Mouse (Mus musculus): ENCODE results near the gene Anxa11. TPM values are rescaled to one million over a fixed set of nuclear protein-coding genes. Genes with fewer than 3 reads are reported as not detected.
"Not testable (repeated sequence)": the region's sequence is repeated elsewhere in the genome, so short reads cannot be mapped to it uniquely, and the experiment has no call there.

Anxa11 gene
- polyA plus RNA-seq, 1 experiment from 2014 or later, result 3.5 TPM

DNA sequence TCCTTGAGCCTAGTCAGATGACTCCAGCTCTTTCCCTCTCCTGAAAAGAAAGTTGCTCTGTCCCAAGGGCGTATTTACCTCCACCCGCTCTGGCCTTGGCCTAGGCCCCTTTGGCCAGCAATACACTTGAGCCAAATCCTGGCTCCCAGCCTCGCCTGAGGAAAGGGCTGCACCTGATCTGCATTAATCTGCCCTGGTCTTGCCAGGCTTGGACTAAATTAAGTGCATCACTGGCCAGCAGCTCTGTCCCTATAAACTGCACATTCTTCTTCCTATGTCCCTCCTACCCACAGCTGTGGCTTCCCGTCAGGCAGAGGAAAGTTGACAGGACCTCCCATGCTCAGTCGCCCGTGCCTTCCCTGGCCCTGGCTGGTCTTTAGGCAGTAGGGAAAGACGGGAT lies 36.1 kb upstream of the Anxa11 start:
- DNase-seq (ENCODE audit: low spot score), result no peak
- WGBS, result 68% methylated on average over 7 of the region's 7 CpGs
- Histone ChIP-seq H3K27ac (ENCODE audit: low read depth, low read length) (no peak overlapping the region), H3K4me3 (ENCODE audit: low read depth, low read length) (no peak overlapping the region), H3K9me3 (ENCODE audit: control insufficient read depth, low read length) (no peaks in the 10 kb centered on the region), H3K27me3 (ENCODE audit: control insufficient read depth, insufficient read depth, low read length) (no peaks in the 10 kb centered on the region), H3K4me1 (ENCODE audit: control insufficient read depth, insufficient read depth, low read length) (no peaks in the 10 kb centered on the region), H3K4me2 (ENCODE audit: low read depth) (no peak overlapping the region), H3K9ac (ENCODE audit: low read length) (no peak overlapping the region), H3K36me3 (ENCODE audit: control insufficient read depth, insufficient read depth, low read length) (no peaks in the 10 kb centered on the region)
- ATAC-seq (ENCODE audit: insufficient read depth, low FRiP score, low TSS enrichment), result no peak

GRCm38 (mm10) chr14:25806561-25806960 lies 35.4 kb upstream of the Anxa11 start:
- 93% methylated on average over 7 of the region's 7 CpGs for WGBS

GRCm38 (mm10) chr14:25811026-25811425 lies 30.9 kb upstream of the Anxa11 start:
- not testable (repeated sequence) for H3K36me3 ChIP-seq (ENCODE audit: control insufficient read depth, insufficient read depth, low read length); H3K4me3 ChIP-seq (ENCODE audit: low read depth, low read length); H3K4me1 ChIP-seq (ENCODE audit: control insufficient read depth, insufficient read depth, low read length); H3K27me3 ChIP-seq (ENCODE audit: control insufficient read depth, insufficient read depth, low read length); H3K4me2 ChIP-seq (ENCODE audit: low read depth); ATAC-seq (ENCODE audit: insufficient read depth, low FRiP score, low TSS enrichment); DNase-seq (ENCODE audit: low spot score); H3K9ac ChIP-seq (ENCODE audit: low read length); H3K9me3 ChIP-seq (ENCODE audit: control insufficient read depth, low read length); H3K27ac ChIP-seq (ENCODE audit: low read depth, low read length)
- 70% methylated on average over 1 of the region's 1 CpGs for WGBS

More at GRCm38 (mm10) chr14:25806561-25806960, 35.4 kb upstream of the Anxa11 start:
- no peak for ATAC-seq (ENCODE audit: insufficient read depth, low FRiP score, low TSS enrichment)
- Histone ChIP-seq H3K9ac (ENCODE audit: low read length) (no peak overlapping the region), H3K9me3 (ENCODE audit: control insufficient read depth, low read length) (no peaks in the 10 kb centered on the region), H3K4me1 (ENCODE audit: control insufficient read depth, insufficient read depth, low read length) (no peaks in the 10 kb centered on the region), H3K27me3 (ENCODE audit: control insufficient read depth, insufficient read depth, low read length) (no peaks in the 10 kb centered on the region), H3K36me3 (ENCODE audit: control insufficient read depth, insufficient read depth, low read length) (no peaks in the 10 kb centered on the region), H3K4me3 (ENCODE audit: low read depth, low read length) (no peak overlapping the region), H3K4me2 (ENCODE audit: low read depth) (no peak overlapping the region), H3K27ac (ENCODE audit: low read depth, low read length) (no peak overlapping the region)
- no peak for DNase-seq (ENCODE audit: low spot score)

- H3K4me2 ChIP-seq (ENCODE audit: low read depth), result no peak overlapping the region
- ATAC-seq (ENCODE audit: insufficient read depth, low FRiP score, low TSS enrichment) (no peak), DNase-seq (ENCODE audit: low spot score) (no peak)
- H3K36me3 ChIP-seq (ENCODE audit: control insufficient read depth, insufficient read depth, low read length), result no peaks in the 10 kb centered on the region
- no peak overlapping the region for H3K27ac ChIP-seq (ENCODE audit: low read depth, low read length)
- no peak overlapping the region for H3K9ac ChIP-seq (ENCODE audit: low read length)
- no peak overlapping the region for H3K4me3 ChIP-seq (ENCODE audit: low read depth, low read length)
- no peaks in the 10 kb centered on the region for H3K9me3 ChIP-seq (ENCODE audit: control insufficient read depth, low read length)
- H3K27me3 ChIP-seq (ENCODE audit: control insufficient read depth, insufficient read depth, low read length), result no peaks in the 10 kb centered on the region
- no peaks in the 10 kb centered on the region for H3K4me1 ChIP-seq (ENCODE audit: control insufficient read depth, insufficient read depth, low read length)
Measured at GRCm38 (mm10) chr14:25814140-25814539, 27.8 kb upstream of the Anxa11 start.

DNA sequence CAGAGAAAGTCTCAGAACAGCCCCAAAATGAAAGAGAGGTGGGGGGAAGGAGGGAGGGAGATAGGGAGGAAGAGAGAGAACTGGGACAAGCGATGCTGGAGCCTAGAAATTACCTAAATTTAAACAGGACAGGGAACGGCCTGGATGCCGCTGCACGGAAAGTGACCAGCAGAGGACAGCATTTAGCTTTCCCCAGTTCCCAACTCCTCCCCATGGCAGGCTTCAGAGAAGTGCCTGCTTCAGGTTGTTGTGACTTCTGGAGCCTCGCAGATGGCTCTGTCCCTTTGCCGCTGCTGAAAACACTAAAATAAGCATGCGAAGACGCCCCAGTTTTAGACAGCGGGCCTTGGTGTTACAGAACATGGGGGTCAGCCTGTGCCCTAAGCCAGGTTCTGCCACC lies 25.5 kb upstream of the Anxa11 start:
- no peak overlapping the region for H3K4me3 ChIP-seq (ENCODE audit: low read depth, low read length)
- no peaks in the 10 kb centered on the region for H3K27me3 ChIP-seq (ENCODE audit: control insufficient read depth, insufficient read depth, low read length)
- no peaks in the 10 kb centered on the region for H3K9me3 ChIP-seq (ENCODE audit: control insufficient read depth, low read length)
- H3K36me3 ChIP-seq (ENCODE audit: control insufficient read depth, insufficient read depth, low read length), result no peaks in the 10 kb centered on the region
- H3K4me2 ChIP-seq (ENCODE audit: low read depth), result no peak overlapping the region
- DNase-seq (ENCODE audit: low spot score) (peak; percentile 77), ATAC-seq (ENCODE audit: insufficient read depth, low FRiP score, low TSS enrichment) (no peak)
- no peaks in the 10 kb centered on the region for H3K4me1 ChIP-seq (ENCODE audit: control insufficient read depth, insufficient read depth, low read length)
- H3K27ac ChIP-seq (ENCODE audit: low read depth, low read length), result no peak overlapping the region
- 10% methylated on average over 9 of the region's 9 CpGs for WGBS
- no peak overlapping the region for H3K9ac ChIP-seq (ENCODE audit: low read length)

- 89% methylated on average over 1 of the region's 1 CpGs for WGBS
- ATAC-seq (ENCODE audit: insufficient read depth, low FRiP score, low TSS enrichment) (no peak), DNase-seq (ENCODE audit: low spot score) (no peak)
- no peaks in the 10 kb centered on the region for H3K9me3 ChIP-seq (ENCODE audit: control insufficient read depth, low read length)
- no peaks in the 10 kb centered on the region for H3K27me3 ChIP-seq (ENCODE audit: control insufficient read depth, insufficient read depth, low read length)
- no peak overlapping the region for H3K9ac ChIP-seq (ENCODE audit: low read length)
- no peak overlapping the region for H3K4me3 ChIP-seq (ENCODE audit: low read depth, low read length)
- H3K4me2 ChIP-seq (ENCODE audit: low read depth), result no peak overlapping the region
- H3K36me3 ChIP-seq (ENCODE audit: control insufficient read depth, insufficient read depth, low read length), result no peaks in the 10 kb centered on the region
- no peak overlapping the region for H3K27ac ChIP-seq (ENCODE audit: low read depth, low read length)
- H3K4me1 ChIP-seq (ENCODE audit: control insufficient read depth, insufficient read depth, low read length), result no peaks in the 10 kb centered on the region
Measured at GRCm38 (mm10) chr14:25822584-25822983, 19.4 kb upstream of the Anxa11 start.

DNA sequence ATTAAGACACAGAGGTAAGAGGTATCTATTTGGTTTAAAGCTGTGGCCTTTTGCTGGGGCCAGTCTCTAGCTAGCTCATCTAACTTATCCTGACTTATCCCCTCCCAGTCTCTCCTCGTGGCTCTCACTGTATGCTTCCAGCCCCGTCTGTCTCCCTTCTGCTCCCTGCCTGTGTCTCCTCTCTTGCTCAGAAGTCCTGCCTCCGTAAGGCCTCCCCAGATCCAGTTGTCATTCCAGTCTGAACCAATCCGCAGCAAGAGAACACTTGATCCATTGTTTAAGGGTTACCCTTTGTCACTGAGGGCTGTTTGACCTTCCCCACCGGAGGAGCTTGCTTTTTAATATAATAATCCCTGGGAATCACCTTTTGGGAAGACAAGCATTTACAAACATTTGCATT lies 17.0 kb upstream of the Anxa11 start:
- DNase-seq (ENCODE audit: low spot score), result no peak

GRCm38 (mm10) chr14:25825880-25826626 lies 15.9 kb upstream of the Anxa11 start:
- Histone ChIP-seq H3K9me3 (ENCODE audit: control insufficient read depth, low read length) (no peaks in the 10 kb centered on the region), H3K4me2 (ENCODE audit: low read depth) (no peak overlapping the region), H3K9ac (ENCODE audit: low read length) (no peak overlapping the region), H3K4me3 (ENCODE audit: low read depth, low read length) (no peak overlapping the region), H3K4me1 (ENCODE audit: control insufficient read depth, insufficient read depth, low read length) (no peaks in the 10 kb centered on the region), H3K27ac (ENCODE audit: low read depth, low read length) (no peak overlapping the region), H3K36me3 (ENCODE audit: control insufficient read depth, insufficient read depth, low read length) (no peaks in the 10 kb centered on the region), H3K27me3 (ENCODE audit: control insufficient read depth, insufficient read depth, low read length) (no peaks in the 10 kb centered on the region)
- 91% methylated on average over 11 of the region's 11 CpGs for WGBS
- DNase-seq (ENCODE audit: low spot score), result no peak
- ATAC-seq (ENCODE audit: insufficient read depth, low FRiP score, low TSS enrichment), result no peak

More for the DNA sequence above, 17.0 kb upstream of the Anxa11 start:
- 46% methylated on average over 5 of the region's 5 CpGs for WGBS
- H3K36me3 ChIP-seq (ENCODE audit: control insufficient read depth, insufficient read depth, low read length), result no peaks in the 10 kb centered on the region
- no peaks in the 10 kb centered on the region for H3K9me3 ChIP-seq (ENCODE audit: control insufficient read depth, low read length)
- H3K4me3 ChIP-seq (ENCODE audit: low read depth, low read length), result no peak overlapping the region
- no peak overlapping the region for H3K4me2 ChIP-seq (ENCODE audit: low read depth)
- H3K9ac ChIP-seq (ENCODE audit: low read length), result no peak overlapping the region
- no peaks in the 10 kb centered on the region for H3K27me3 ChIP-seq (ENCODE audit: control insufficient read depth, insufficient read depth, low read length)
- H3K4me1 ChIP-seq (ENCODE audit: control insufficient read depth, insufficient read depth, low read length), result no peaks in the 10 kb centered on the region
- H3K27ac ChIP-seq (ENCODE audit: low read depth, low read length), result no peak overlapping the region
- ATAC-seq (ENCODE audit: insufficient read depth, low FRiP score, low TSS enrichment), result no peak

DNA sequence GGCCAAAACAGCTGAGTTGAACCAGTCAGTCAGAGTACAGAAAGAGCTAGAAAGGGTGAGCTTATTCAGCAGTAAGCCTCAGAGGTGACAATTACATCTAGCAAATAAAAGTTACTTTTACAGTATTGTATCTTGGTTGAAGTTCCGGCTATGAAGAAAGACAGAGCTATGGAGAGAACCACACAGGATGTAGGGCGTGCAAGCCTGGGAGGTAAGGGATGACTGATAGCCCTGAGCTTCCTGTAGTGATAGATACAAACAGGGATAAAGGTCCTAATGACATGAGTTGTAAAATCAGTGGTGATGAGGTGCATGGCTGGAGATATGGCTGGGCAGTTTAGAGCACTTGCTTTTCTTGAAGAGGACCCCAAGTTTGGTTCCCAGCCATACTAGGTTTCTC lies 15.1 kb upstream of the Anxa11 start:
- no peaks in the 10 kb centered on the region for H3K27me3 ChIP-seq (ENCODE audit: control insufficient read depth, insufficient read depth, low read length)
- WGBS, result 92% methylated on average over 2 of the region's 2 CpGs
- no peaks in the 10 kb centered on the region for H3K4me1 ChIP-seq (ENCODE audit: control insufficient read depth, insufficient read depth, low read length)
- H3K4me2 ChIP-seq (ENCODE audit: low read depth), result no peak overlapping the region
- ATAC-seq (ENCODE audit: insufficient read depth, low FRiP score, low TSS enrichment), result no peak
- H3K9me3 ChIP-seq (ENCODE audit: control insufficient read depth, low read length), result no peaks in the 10 kb centered on the region
- H3K27ac ChIP-seq (ENCODE audit: low read depth, low read length), result no peak overlapping the region
- no peak overlapping the region for H3K4me3 ChIP-seq (ENCODE audit: low read depth, low read length)
- H3K36me3 ChIP-seq (ENCODE audit: control insufficient read depth, insufficient read depth, low read length), result no peaks in the 10 kb centered on the region
- no peak overlapping the region for H3K9ac ChIP-seq (ENCODE audit: low read length)
- no peak for DNase-seq (ENCODE audit: low spot score)

Measured in neural tube, embryonic 11.5 days (tissue).